Mouse (Mus musculus) lung, adult 2 months (tissue): ENCODE data around the gene Opcml. TPM values are rescaled to one million over a fixed set of nuclear protein-coding genes. Genes with fewer than 3 reads are reported as not detected.

Experiments
- DNase-seq: peaks from one replicate; pipeline ENCODE4 v3.0.0; 2022
- H3K4me1 ChIP-seq: fragments of 200-500 bp; 2 replicates; pipeline ENCODE4 v1.6.1; 2011; ENCODE audit warnings: low read length; ENCODE audit not compliant: control insufficient read depth, insufficient read depth
- H3K4me3 ChIP-seq: fragments of 200-500 bp; replicated peaks from 2 replicates; pipeline ENCODE3; 2011; ENCODE audit warnings: low read depth, mild to moderate bottlenecking, control low read depth, low read length; ENCODE audit errors: extremely low read depth
- CTCF ChIP-seq: fragments of 200-500 bp; IDR thresholded peaks from 2 replicates; pipeline ENCODE4 v1.5.1; 2011; ENCODE audit warnings: mild to moderate bottlenecking, low read length, control low read depth; ENCODE audit not compliant: insufficient read depth
- POLR2A ChIP-seq: fragments of 200-500 bp; IDR thresholded peaks from 2 replicates; pipeline ENCODE4 v1.6.1; 2011; ENCODE audit warnings: low read depth, mild to moderate bottlenecking, control low read depth, low read length, borderline replicate concordance; ENCODE audit errors: extremely low read depth
- WGBS: fragments of 180-500 bp; shearing (Covaris S2); methylation state at CpG from one replicate; pipeline ENCODE4 v1.1.7; 2018; 5-methylcytosine and 5-hydroxymethylcytosine counted together
- polyA plus RNA-seq: library from polyadenylated mRNA; depleted of rRNA; stranded (reverse); fragments of >200 nt; gene quantifications from 2 replicates; pipeline ENCODE4 v1.2.3, GENCODE M21; 2012

The Opcml gene
- polyA plus RNA-seq, 1 experiment: 0.26 TPM

GRCm38 (mm10) chr9:28049157-28049556 lies 258.6 kb downstream of the Opcml start:
- DNase-seq: no peak
- no peak for TF ChIP-seq CTCF
- TF ChIP-seq POLR2A: no peak
- WGBS: 72% methylated on average over 2 of the region's 2 CpGs
- no peaks in the 10 kb centered on the region for H3K4me1 ChIP-seq
- H3K4me3 ChIP-seq: no peak overlapping the region

- H3K4me3 ChIP-seq: no peak overlapping the region
- no peaks in the 10 kb centered on the region for H3K4me1 ChIP-seq
- WGBS: 57% methylated on average over 2 of the region's 2 CpGs
- TF ChIP-seq CTCF: no peak
- TF ChIP-seq POLR2A: no peak
- DNase-seq: no peak
These were observed 266.7 kb downstream of the Opcml start for GRCm38 (mm10) chr9:28057171-28057845.

GRCm38 (mm10) chr9:28065126-28065525 lies 274.6 kb downstream of the Opcml start:
- no peak overlapping the region for H3K4me3 ChIP-seq
- no peak for DNase-seq
- TF ChIP-seq POLR2A (no peak), CTCF (no peak)

GRCm38 (mm10) chr9:28080694-28081093 lies 290.1 kb downstream of the Opcml start:
- H3K4me3 ChIP-seq: no peak overlapping the region
- TF ChIP-seq CTCF (no peak), POLR2A (no peak)
- no peak for DNase-seq
- no peaks in the 10 kb centered on the region; the same call in none of the 2 replicates for H3K4me1 ChIP-seq
- 68% methylated on average over 4 of the region's 4 CpGs for WGBS

More at GRCm38 (mm10) chr9:28065126-28065525, 274.6 kb downstream of the Opcml start:
- no peaks in the 10 kb centered on the region for H3K4me1 ChIP-seq

GRCm38 (mm10) chr9:28083754-28084153 lies 293.2 kb downstream of the Opcml start:
- H3K4me3 ChIP-seq: no peak overlapping the region
- WGBS: 69% methylated on average over 3 of the region's 3 CpGs
- TF ChIP-seq CTCF (no peak), POLR2A (no peak)

GRCm38 (mm10) chr9:28084273-28084726 lies 293.7 kb downstream of the Opcml start:
- TF ChIP-seq CTCF: no peak
- no peak for TF ChIP-seq POLR2A
- WGBS: 24% methylated on average over 2 of the region's 2 CpGs
- no peak for DNase-seq
- no peaks in the 10 kb centered on the region; the same call in none of the 2 replicates for H3K4me1 ChIP-seq
- no peak overlapping the region for H3K4me3 ChIP-seq

More at GRCm38 (mm10) chr9:28083754-28084153, 293.2 kb downstream of the Opcml start:
- DNase-seq: no peak
- H3K4me1 ChIP-seq: no peaks in the 10 kb centered on the region; the same call in none of the 2 replicates

- no peak for DNase-seq
- TF ChIP-seq POLR2A: no peak
- no peak for TF ChIP-seq CTCF
- Histone ChIP-seq H3K4me3 (no peak overlapping the region), H3K4me1 (no peaks in the 10 kb centered on the region)
- WGBS: 61% methylated on average over 1 of the region's 1 CpGs
These were observed 300.8 kb downstream of the Opcml start for GRCm38 (mm10) chr9:28091395-28091794.

- DNase-seq: no peak
- WGBS: 89% methylated on average over 4 of the region's 4 CpGs
- TF ChIP-seq POLR2A (no peak), CTCF (no peak)
These were observed 304.1 kb downstream of the Opcml start for GRCm38 (mm10) chr9:28094722-28095121.

GRCm38 (mm10) chr9:28096204-28096603 lies 305.6 kb downstream of the Opcml start:
- no peaks in the 10 kb centered on the region for H3K4me1 ChIP-seq
- TF ChIP-seq CTCF: no peak
- TF ChIP-seq POLR2A: no peak
- no peak overlapping the region for H3K4me3 ChIP-seq
- no peak for DNase-seq
- WGBS: 95% methylated on average over 2 of the region's 2 CpGs

More at GRCm38 (mm10) chr9:28094722-28095121, 304.1 kb downstream of the Opcml start:
- H3K4me3 ChIP-seq: no peak overlapping the region
- H3K4me1 ChIP-seq: no peaks in the 10 kb centered on the region

- Histone ChIP-seq H3K4me1 (no peaks in the 10 kb centered on the region), H3K4me3 (no peak overlapping the region)
- TF ChIP-seq CTCF (no peak), POLR2A (no peak)
- no peak for DNase-seq
These were observed 311.4 kb downstream of the Opcml start for GRCm38 (mm10) chr9:28101981-28102380.

- 47% methylated on average over 2 of the region's 2 CpGs for WGBS
- TF ChIP-seq POLR2A (no peak), CTCF (no peak)
- DNase-seq: no peak
- Histone ChIP-seq H3K4me3 (no peak overlapping the region), H3K4me1 (no peaks in the 10 kb centered on the region)
These were observed 331.3 kb downstream of the Opcml start for GRCm38 (mm10) chr9:28121858-28122257.
